Mouse (Mus musculus): Measurements from ENCODE around the gene Lamp1. TPM values are rescaled to one million over a fixed set of nuclear protein-coding genes. Genes with fewer than 3 reads are reported as not detected.

Lamp1 gene
- 288 and 319 TPM in 2 replicates for polyA plus RNA-seq (2014; fragmentation: Nextera tagmentation; extraction: Ambion mirVana)

DNA sequence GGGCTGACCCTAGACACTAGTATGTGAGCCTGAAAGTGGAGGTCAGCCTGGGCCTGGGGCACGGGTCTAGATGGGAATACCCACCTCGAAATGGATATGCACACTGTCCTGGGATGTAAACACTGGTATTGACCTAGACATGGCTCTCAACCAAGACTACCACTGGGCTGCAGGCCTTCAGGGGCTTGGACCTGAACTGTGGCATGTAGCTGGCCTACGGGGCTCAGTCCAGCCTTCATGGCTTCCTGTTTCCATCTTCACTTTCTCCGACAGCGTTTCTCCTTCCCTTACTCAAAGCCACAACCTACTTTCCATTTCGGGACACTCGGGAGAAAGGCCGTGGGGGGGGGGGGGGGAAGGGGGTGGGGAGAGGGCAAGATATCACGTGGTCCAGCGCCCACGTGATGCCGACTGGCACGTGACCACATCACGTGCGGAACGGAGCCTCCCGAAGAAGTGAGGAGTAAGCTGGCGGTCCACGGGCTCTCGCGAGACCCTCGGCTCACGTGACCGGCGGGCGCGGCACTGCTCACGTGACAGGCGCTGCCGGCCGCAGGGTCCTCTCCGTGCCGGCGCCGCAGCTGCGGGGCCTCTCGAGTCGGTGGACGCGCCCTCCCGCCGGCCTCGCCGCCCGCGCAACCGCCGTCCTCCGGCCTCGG lies at the start of gene Lamp1:
Gene Lamp1, plus strand, starts transcription at position 444 of the 659 bp plus-strand sequence.
- WGBS: 1% methylated on average over 38 of the region's 50 CpGs
- H3K4me3 ChIP-seq (ENCODE audit: low read depth, low read length): peak within 1 kb of the TSS; percentile 99
- H3K9me3 ChIP-seq (ENCODE audit: control insufficient read depth, low read length): no peaks in the 10 kb centered on the region
- peaks cover 8% of the 10 kb centered on the region; the same call in 1 of the 2 replicates for H3K4me1 ChIP-seq (ENCODE audit: control insufficient read depth, insufficient read depth, low read length)
- H3K27me3 ChIP-seq (ENCODE audit: control insufficient read depth, insufficient read depth, low read length): no peaks in the 10 kb centered on the region
- no peaks in the 10 kb centered on the region for H3K36me3 ChIP-seq (ENCODE audit: control insufficient read depth, insufficient read depth, low read length)
- H3K9ac ChIP-seq (replicated peaks; ENCODE audit: low read depth, low read length): peak within 1 kb of the TSS; percentile 98
- H3K27ac ChIP-seq (ENCODE audit: low read depth, low read length): peak within 1 kb of the TSS; percentile 64
- peak; percentile 97 for ATAC-seq (ENCODE audit: low read depth)
- peak within 1 kb of the TSS; percentile 89 for H3K4me2 ChIP-seq (ENCODE audit: low read depth, low read length)

DNA sequence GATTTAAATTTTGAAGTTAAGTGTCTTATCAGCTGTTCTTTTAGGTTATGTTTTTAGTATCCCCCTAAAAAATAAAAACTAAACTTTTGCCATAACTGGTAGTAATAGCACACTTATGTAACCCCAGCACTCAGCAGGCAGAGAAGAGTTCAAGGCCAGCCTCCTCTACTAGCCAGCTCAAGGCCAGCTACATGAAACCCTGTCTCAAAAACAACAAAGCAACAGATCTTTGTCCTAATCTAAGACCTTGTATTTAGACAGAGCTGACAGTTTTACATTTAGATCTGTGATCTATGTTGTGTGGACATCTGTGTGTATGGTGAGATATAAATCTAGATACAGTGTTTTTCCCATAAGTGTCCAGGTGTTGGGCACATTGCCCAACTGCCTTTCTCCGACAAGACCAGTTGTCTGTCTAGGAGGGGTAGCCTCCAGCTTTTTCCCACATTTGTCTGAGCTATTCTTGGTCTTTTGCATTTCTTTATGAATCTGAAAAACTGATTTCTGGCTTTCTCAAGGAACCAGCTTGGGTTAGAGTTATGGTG lies 49.5 kb upstream of the Lamp1 start:
- H3K9me3 ChIP-seq (ENCODE audit: control insufficient read depth, low read length): no peaks in the 10 kb centered on the region
- H3K27me3 ChIP-seq (ENCODE audit: control insufficient read depth, insufficient read depth, low read length): no peaks in the 10 kb centered on the region
- ATAC-seq (ENCODE audit: low read depth): no peak
- H3K36me3 ChIP-seq (ENCODE audit: control insufficient read depth, insufficient read depth, low read length): 0 out of 2 replicates have a peak, but pooled peaks cover 3% of the 10 kb centered on the region
- no peak overlapping the region for H3K4me2 ChIP-seq (ENCODE audit: low read depth, low read length)
- H3K4me3 ChIP-seq (ENCODE audit: low read depth, low read length): no peak overlapping the region
- no peak overlapping the region for H3K27ac ChIP-seq (ENCODE audit: low read depth, low read length)
- H3K4me1 ChIP-seq (ENCODE audit: control insufficient read depth, insufficient read depth, low read length): peaks cover 10% of the 10 kb centered on the region
- 61% methylated on average over 1 of the region's 1 CpGs for WGBS
- H3K9ac ChIP-seq (replicated peaks; ENCODE audit: low read depth, low read length): no peak overlapping the region

DNA sequence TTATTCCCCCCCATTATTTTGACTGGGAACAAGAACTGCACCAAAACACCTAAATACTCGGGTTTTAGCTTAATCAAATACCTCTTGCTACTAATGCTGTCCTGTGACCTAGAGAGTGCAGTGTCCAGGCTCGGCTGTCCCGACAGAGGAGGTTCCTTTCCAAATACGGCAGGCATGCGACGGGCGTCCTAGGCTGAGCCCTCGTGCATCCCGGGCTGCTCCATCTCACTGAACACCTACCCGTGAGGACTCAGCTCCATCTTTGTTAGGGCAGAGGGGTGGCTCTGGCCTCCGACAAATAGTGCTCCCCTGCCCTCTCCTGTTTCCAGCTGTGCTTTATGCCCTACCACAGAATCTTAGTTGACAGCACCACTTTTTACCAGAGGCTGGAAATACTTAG lies 47.0 kb upstream of the Lamp1 start:
- Histone ChIP-seq H3K36me3 (ENCODE audit: control insufficient read depth, insufficient read depth, low read length) (0 out of 2 replicates have a peak, but pooled peaks cover 3% of the 10 kb centered on the region), H3K27ac (ENCODE audit: low read depth, low read length) (no peak overlapping the region), H3K9ac (replicated peaks; ENCODE audit: low read depth, low read length) (no peak overlapping the region), H3K4me3 (ENCODE audit: low read depth, low read length) (no peak overlapping the region), H3K4me1 (ENCODE audit: control insufficient read depth, insufficient read depth, low read length) (peaks cover 8% of the 10 kb centered on the region), H3K27me3 (ENCODE audit: control insufficient read depth, insufficient read depth, low read length) (no peaks in the 10 kb centered on the region), H3K9me3 (ENCODE audit: control insufficient read depth, low read length) (no peaks in the 10 kb centered on the region), H3K4me2 (ENCODE audit: low read depth, low read length) (no peak overlapping the region)
- WGBS: 90% methylated on average over 11 of the region's 11 CpGs
- ATAC-seq (ENCODE audit: low read depth): no peak

DNA sequence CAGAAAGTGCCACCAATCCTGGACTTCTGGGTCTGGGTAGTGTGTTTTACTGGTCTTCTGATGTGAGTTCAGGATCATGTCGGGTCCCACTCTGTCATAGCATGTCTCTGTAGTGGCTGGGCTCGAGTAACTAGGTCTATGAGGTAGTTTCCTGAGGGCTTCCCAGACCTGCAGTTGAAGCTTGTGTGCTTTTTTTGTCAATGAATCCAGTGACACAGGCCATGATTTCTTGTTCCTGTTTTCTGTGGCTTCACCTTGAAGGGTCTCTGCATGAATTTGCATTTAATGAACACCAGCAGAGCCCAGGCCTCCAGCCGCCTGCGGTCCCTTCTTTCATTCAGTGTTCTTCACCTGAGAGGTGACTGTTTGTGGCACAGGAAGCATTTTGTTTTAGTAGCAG lies 45.7 kb upstream of the Lamp1 start:
- no peaks in the 10 kb centered on the region for H3K27me3 ChIP-seq (ENCODE audit: control insufficient read depth, insufficient read depth, low read length)
- ATAC-seq (ENCODE audit: low read depth): no peak
- H3K4me1 ChIP-seq (ENCODE audit: control insufficient read depth, insufficient read depth, low read length): peaks cover 8% of the 10 kb centered on the region
- no peak overlapping the region for H3K9ac ChIP-seq (replicated peaks; ENCODE audit: low read depth, low read length)
- no peak overlapping the region for H3K4me3 ChIP-seq (ENCODE audit: low read depth, low read length)
- no peak overlapping the region for H3K27ac ChIP-seq (ENCODE audit: low read depth, low read length)
- H3K4me2 ChIP-seq (ENCODE audit: low read depth, low read length): no peak overlapping the region
- 95% methylated on average over 4 of the region's 4 CpGs for WGBS
- no peaks in the 10 kb centered on the region for H3K9me3 ChIP-seq (ENCODE audit: control insufficient read depth, low read length)
- H3K36me3 ChIP-seq (ENCODE audit: control insufficient read depth, insufficient read depth, low read length): 0 out of 2 replicates have a peak, but pooled peaks cover 3% of the 10 kb centered on the region

DNA sequence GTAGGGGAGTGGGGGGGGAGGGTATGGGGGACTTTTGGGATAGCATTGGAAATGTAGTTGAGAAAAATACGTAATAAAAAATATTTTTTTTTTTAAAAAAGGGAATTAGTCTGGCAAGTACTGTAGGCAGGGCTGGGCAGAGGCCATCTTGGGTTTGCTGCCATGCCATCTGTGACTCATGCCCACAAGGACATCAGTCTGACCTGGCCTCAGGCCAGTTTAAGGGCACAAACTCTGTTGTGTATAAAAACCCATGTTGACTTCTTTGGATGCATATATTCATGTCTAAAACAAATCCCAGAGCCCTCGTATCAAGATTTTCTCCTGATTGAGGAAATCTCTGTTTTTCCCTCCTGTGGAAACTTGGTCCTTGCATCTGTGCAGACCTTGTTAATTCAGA lies 41.9 kb upstream of the Lamp1 start:
- Histone ChIP-seq H3K36me3 (ENCODE audit: control insufficient read depth, insufficient read depth, low read length) (peaks cover 14% of the 10 kb centered on the region; the same call in 1 of the 2 replicates), H3K27me3 (ENCODE audit: control insufficient read depth, insufficient read depth, low read length) (no peaks in the 10 kb centered on the region), H3K4me1 (ENCODE audit: control insufficient read depth, insufficient read depth, low read length) (no peaks in the 10 kb centered on the region), H3K9ac (replicated peaks; ENCODE audit: low read depth, low read length) (no peak overlapping the region), H3K4me3 (ENCODE audit: low read depth, low read length) (no peak overlapping the region), H3K27ac (ENCODE audit: low read depth, low read length) (no peak overlapping the region), H3K4me2 (ENCODE audit: low read depth, low read length) (no peak overlapping the region), H3K9me3 (ENCODE audit: control insufficient read depth, low read length) (no peaks in the 10 kb centered on the region)
- 100% methylated on average over 2 of the region's 2 CpGs for WGBS
- ATAC-seq (ENCODE audit: low read depth): no peak

DNA sequence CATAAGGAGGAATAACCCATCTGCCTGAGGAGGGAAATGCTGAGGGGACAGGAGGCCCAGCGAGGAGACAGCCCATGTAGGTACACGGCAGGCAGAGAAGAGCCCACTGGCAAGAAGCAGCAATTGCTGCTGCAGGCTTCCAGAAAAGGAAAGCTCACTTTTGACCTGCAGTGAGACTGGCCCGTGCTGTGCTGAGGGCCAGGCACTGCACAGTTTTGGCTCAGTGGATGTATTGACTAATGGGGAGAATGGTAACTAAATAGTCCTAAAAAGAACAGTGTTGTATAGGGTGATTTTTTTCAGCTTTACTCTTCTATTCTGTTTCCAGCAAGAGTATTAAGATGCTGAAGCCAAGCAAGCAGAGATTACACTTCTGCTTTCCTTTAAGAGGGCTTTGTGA lies 40.4 kb upstream of the Lamp1 start:
- H3K36me3 ChIP-seq (ENCODE audit: control insufficient read depth, insufficient read depth, low read length): peaks cover 20% of the 10 kb centered on the region
- 91% methylated on average over 3 of the region's 3 CpGs for WGBS

DNA sequence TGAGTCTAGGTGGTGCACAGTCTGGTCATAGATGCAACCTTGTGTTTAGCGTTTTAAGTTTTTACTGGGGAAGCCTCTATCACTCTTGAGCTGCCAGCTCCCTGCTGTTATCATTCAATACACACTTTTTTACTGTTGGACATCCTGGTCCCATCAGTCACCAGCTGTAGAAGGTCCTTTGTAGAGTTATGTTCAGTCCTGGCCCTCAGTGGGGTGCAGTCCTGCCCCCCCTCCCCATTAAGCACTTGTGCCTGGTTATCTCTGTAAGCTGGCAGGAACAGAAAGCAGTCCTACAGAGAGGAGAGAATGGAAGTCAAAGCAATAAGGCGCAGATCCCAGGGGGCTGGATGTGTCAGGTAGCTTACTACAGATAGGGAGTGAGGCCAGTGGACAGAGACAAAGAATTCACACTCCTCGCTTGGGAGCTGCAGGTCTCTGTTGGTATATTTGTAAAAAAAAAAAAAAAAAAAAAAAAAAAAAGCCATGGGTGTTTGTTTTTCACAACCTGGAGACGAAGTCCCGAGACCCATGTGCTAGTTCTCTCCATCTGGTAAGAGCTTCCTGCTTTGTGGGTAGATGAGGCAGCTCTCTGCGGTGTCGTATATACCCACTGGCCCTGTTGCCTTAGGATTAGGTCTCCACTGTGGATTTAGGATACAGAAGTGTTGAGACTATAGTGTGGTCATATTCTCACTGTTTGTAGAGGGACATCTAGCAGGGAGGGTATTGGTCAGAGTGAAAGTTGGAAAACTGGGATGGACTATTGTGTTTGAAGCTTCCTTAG lies 37.9 kb upstream of the Lamp1 start:
- H3K4me3 ChIP-seq (ENCODE audit: low read depth, low read length): no peak overlapping the region
- 92% methylated on average over 7 of the region's 7 CpGs for WGBS
- no peaks in the 10 kb centered on the region for H3K27me3 ChIP-seq (ENCODE audit: control insufficient read depth, insufficient read depth, low read length)
- ATAC-seq (ENCODE audit: low read depth): no peak
- no peak overlapping the region for H3K9ac ChIP-seq (replicated peaks; ENCODE audit: low read depth, low read length)
- no peaks in the 10 kb centered on the region for H3K4me1 ChIP-seq (ENCODE audit: control insufficient read depth, insufficient read depth, low read length)
- H3K27ac ChIP-seq (ENCODE audit: low read depth, low read length): no peak overlapping the region
- H3K4me2 ChIP-seq (ENCODE audit: low read depth, low read length): no peak overlapping the region
- H3K36me3 ChIP-seq (ENCODE audit: control insufficient read depth, insufficient read depth, low read length): peaks cover 36% of the 10 kb centered on the region
- H3K9me3 ChIP-seq (ENCODE audit: control insufficient read depth, low read length): no peaks in the 10 kb centered on the region

More for the DNA sequence above, 40.4 kb upstream of the Lamp1 start:
- Histone ChIP-seq H3K27ac (ENCODE audit: low read depth, low read length) (no peak overlapping the region), H3K27me3 (ENCODE audit: control insufficient read depth, insufficient read depth, low read length) (no peaks in the 10 kb centered on the region), H3K4me2 (ENCODE audit: low read depth, low read length) (no peak overlapping the region), H3K4me3 (ENCODE audit: low read depth, low read length) (no peak overlapping the region), H3K9ac (replicated peaks; ENCODE audit: low read depth, low read length) (no peak overlapping the region), H3K9me3 (ENCODE audit: control insufficient read depth, low read length) (no peaks in the 10 kb centered on the region), H3K4me1 (ENCODE audit: control insufficient read depth, insufficient read depth, low read length) (no peaks in the 10 kb centered on the region)
- ATAC-seq (ENCODE audit: low read depth): no peak

DNA sequence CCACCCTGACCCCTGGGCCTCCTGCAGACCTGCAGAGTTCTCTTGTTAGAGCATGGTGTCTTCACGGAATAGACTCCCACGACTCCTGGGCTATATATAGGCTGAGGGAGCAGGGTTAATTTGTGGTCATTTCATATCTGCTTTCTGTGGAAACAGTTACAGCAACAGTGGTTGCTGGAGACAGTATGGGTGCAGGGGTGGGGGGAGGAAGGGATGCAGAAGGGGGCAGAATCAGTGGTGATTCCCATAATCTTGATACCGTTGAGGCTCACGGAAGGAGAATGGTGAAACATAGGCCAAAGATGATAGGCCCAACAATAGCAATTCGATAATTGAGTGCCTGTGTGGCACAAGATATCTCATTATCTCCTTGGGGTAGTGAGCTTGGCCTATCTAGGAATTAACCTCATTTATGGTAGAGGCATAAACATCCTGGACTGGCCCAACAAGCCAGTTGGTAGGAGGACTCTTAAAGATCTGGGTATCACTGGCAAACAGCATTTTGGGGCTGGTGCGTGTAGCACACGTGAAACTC lies 36.0 kb upstream of the Lamp1 start:
- H3K27ac ChIP-seq (ENCODE audit: low read depth, low read length): no peak overlapping the region
- H3K9ac ChIP-seq (replicated peaks; ENCODE audit: low read depth, low read length): no peak overlapping the region
- ATAC-seq (ENCODE audit: low read depth): no peak
- WGBS: 94% methylated on average over 7 of the region's 7 CpGs
- H3K4me2 ChIP-seq (ENCODE audit: low read depth, low read length): no peak overlapping the region
- no peak overlapping the region for H3K4me3 ChIP-seq (ENCODE audit: low read depth, low read length)
- no peaks in the 10 kb centered on the region for H3K27me3 ChIP-seq (ENCODE audit: control insufficient read depth, insufficient read depth, low read length)
- peaks cover 52% of the 10 kb centered on the region for H3K36me3 ChIP-seq (ENCODE audit: control insufficient read depth, insufficient read depth, low read length)
- no peaks in the 10 kb centered on the region for H3K9me3 ChIP-seq (ENCODE audit: control insufficient read depth, low read length)
- H3K4me1 ChIP-seq (ENCODE audit: control insufficient read depth, insufficient read depth, low read length): no peaks in the 10 kb centered on the region

DNA sequence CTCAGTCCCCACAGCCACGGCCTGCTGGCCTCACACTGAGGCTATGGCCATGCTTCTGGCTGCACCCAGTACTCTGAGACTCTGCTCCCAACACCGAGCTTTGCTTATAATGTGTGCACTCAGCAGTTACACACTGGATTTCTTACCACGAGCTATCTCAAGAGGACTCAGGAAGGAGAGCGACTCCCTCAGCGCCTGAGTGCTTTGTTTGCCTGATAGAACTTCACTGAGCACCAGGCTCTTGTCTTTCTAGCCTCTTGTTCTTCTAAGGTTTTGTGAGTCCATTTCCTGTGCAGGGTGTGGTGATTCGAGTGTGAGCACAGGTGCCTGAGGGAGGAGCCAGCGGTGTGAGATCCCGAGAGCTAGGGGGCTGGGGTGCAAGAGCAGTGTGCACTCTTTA lies 34.1 kb upstream of the Lamp1 start:
- ATAC-seq (ENCODE audit: low read depth): no peak
- H3K36me3 ChIP-seq (ENCODE audit: control insufficient read depth, insufficient read depth, low read length): peaks cover 55% of the 10 kb centered on the region

More for the DNA sequence above, 34.1 kb upstream of the Lamp1 start:
- Histone ChIP-seq H3K4me2 (ENCODE audit: low read depth, low read length) (no peak overlapping the region), H3K27ac (ENCODE audit: low read depth, low read length) (no peak overlapping the region), H3K27me3 (ENCODE audit: control insufficient read depth, insufficient read depth, low read length) (no peaks in the 10 kb centered on the region), H3K4me3 (ENCODE audit: low read depth, low read length) (no peak overlapping the region), H3K9ac (replicated peaks; ENCODE audit: low read depth, low read length) (no peak overlapping the region), H3K4me1 (ENCODE audit: control insufficient read depth, insufficient read depth, low read length) (no peaks in the 10 kb centered on the region), H3K9me3 (ENCODE audit: control insufficient read depth, low read length) (no peaks in the 10 kb centered on the region)
- WGBS: 91% methylated on average over 8 of the region's 8 CpGs

All from neural tube, embryonic 14.5 days (tissue).